Mouse (Mus musculus) embryonic fibroblast, embryonic 13.5 days (primary cell): ENCODE measurements around the gene H13. TPM values are rescaled to one million over a fixed set of nuclear protein-coding genes. Genes with fewer than 3 reads are reported as not detected.

Source experiments
- H3K27ac ChIP-seq: 2 replicates; pipeline ENCODE4 v1.5.1; 2012; ENCODE audit warnings: low read length, control low read depth, inconsistent platforms; ENCODE audit not compliant: insufficient read depth
- H3K4me1 ChIP-seq: 2 replicates; pipeline ENCODE4 v1.6.1; 2011; ENCODE audit warnings: low read length; ENCODE audit not compliant: control insufficient read depth, insufficient read depth
- H3K4me3 ChIP-seq: 2 replicates; pipeline ENCODE4 v1.5.1; 2011; ENCODE audit warnings: mild to moderate bottlenecking, control low read depth, low read length; ENCODE audit not compliant: insufficient read depth
- CTCF ChIP-seq: IDR thresholded peaks from 2 replicates; pipeline ENCODE4 v1.5.1; 2011; ENCODE audit warnings: mild to moderate bottlenecking, control low read depth, low read length, moderate library complexity, borderline replicate concordance; ENCODE audit not compliant: insufficient read depth
- POLR2A ChIP-seq: IDR thresholded peaks from 2 replicates; pipeline ENCODE4 v1.6.1; 2011; ENCODE audit warnings: low read depth, mild to moderate bottlenecking, control low read depth, low read length, moderate library complexity
- polyA plus RNA-seq: library from polyadenylated mRNA; stranded (reverse); fragments of >200 nt; gene quantifications from 2 replicates; pipeline ENCODE4 v1.2.4, GENCODE M21; 2011; ENCODE audit warnings: low read depth; ENCODE audit not compliant: missing spikeins, insufficient read length

Gene H13
- polyA plus RNA-seq, 1 experiment: 141 TPM

- Histone ChIP-seq H3K27ac (no peak overlapping the region), H3K4me3 (no peak overlapping the region), H3K4me1 (no peaks in the 10 kb centered on the region; the same call in 1 of the 2 replicates)
- no peak for TF ChIP-seq POLR2A
- TF ChIP-seq CTCF: no peak
Observed at GRCm38 (mm10) chr2:152756474-152757393, 87.5 kb downstream of the H13 start.

- no peak overlapping the region for H3K27ac ChIP-seq
- TF ChIP-seq POLR2A (no peak), CTCF (no peak)
- H3K4me3 ChIP-seq: no peak overlapping the region
- H3K4me1 ChIP-seq: no peaks in the 10 kb centered on the region; the same call in 1 of the 2 replicates
Observed at GRCm38 (mm10) chr2:152757478-152757877, 88.2 kb downstream of the H13 start.

Other genes starting within 250 kb of the H13 start
- not detected in 2 replicates for gene Defb23, start 204.8 kb upstream of the H13 start, polyA plus RNA-seq
- not detected in 2 replicates for gene Defb20, start 192.4 kb upstream of the H13 start, polyA plus RNA-seq
- gene Defb22, start 179.3 kb upstream of the H13 start, polyA plus RNA-seq: not detected in 2 replicates
- not detected in 2 replicates for gene Defb26, start 157.8 kb upstream of the H13 start, polyA plus RNA-seq
- not detected in 2 replicates for gene Defb28, start 151.2 kb upstream of the H13 start, polyA plus RNA-seq
- not detected in 2 replicates for gene Defb29, start 129.4 kb upstream of the H13 start, polyA plus RNA-seq
- not detected in 2 replicates for gene Gm17416, start 100.1 kb upstream of the H13 start, polyA plus RNA-seq
- gene Defb21, start 96.7 kb upstream of the H13 start, polyA plus RNA-seq: not detected in 2 replicates
- not detected in 2 replicates for gene Defb19, start 89.1 kb upstream of the H13 start, polyA plus RNA-seq
- gene Defb45, start 70.1 kb upstream of the H13 start, polyA plus RNA-seq: not detected in 2 replicates
- not detected in 2 replicates for gene Defb36, start 65.1 kb upstream of the H13 start, polyA plus RNA-seq
- 1.9 and 2.0 TPM in 2 replicates for gene Defb25, start 46.4 kb upstream of the H13 start, polyA plus RNA-seq
- 3.9 and 4.3 TPM in 2 replicates for gene Rem1, start 42.5 kb upstream of the H13 start, polyA plus RNA-seq
- 19.4 and 24.5 TPM in 2 replicates for gene Mcts2, start 17.6 kb downstream of the H13 start, polyA plus RNA-seq
- 49.1 and 67.7 TPM in 2 replicates for gene Id1, start 66.8 kb downstream of the H13 start, polyA plus RNA-seq
- 0.94 and 1.5 TPM in 2 replicates for gene Cox4i2, start 84.7 kb downstream of the H13 start, polyA plus RNA-seq
- 51.2 and 71.7 TPM in 2 replicates for gene Bcl2l1, start 162.3 kb downstream of the H13 start, polyA plus RNA-seq
- gene Tpx2, start 178.5 kb downstream of the H13 start, polyA plus RNA-seq: 62.3 and 82.9 TPM in 2 replicates
- gene Mylk2, start 241.9 kb downstream of the H13 start, polyA plus RNA-seq: 0.93 and 1.1 TPM in 2 replicates